Mouse (Mus musculus) lung, postnatal 14 days (tissue): ENCODE measurements around the gene Setd1b.
A peak's percentile ranks its signal among the peaks of the same experiment; 100 is the strongest.

Experiments used
- DNase-seq: peaks from one replicate; pipeline ENCODE4 v3.0.0; 2021

Gene Setd1b

DNA sequence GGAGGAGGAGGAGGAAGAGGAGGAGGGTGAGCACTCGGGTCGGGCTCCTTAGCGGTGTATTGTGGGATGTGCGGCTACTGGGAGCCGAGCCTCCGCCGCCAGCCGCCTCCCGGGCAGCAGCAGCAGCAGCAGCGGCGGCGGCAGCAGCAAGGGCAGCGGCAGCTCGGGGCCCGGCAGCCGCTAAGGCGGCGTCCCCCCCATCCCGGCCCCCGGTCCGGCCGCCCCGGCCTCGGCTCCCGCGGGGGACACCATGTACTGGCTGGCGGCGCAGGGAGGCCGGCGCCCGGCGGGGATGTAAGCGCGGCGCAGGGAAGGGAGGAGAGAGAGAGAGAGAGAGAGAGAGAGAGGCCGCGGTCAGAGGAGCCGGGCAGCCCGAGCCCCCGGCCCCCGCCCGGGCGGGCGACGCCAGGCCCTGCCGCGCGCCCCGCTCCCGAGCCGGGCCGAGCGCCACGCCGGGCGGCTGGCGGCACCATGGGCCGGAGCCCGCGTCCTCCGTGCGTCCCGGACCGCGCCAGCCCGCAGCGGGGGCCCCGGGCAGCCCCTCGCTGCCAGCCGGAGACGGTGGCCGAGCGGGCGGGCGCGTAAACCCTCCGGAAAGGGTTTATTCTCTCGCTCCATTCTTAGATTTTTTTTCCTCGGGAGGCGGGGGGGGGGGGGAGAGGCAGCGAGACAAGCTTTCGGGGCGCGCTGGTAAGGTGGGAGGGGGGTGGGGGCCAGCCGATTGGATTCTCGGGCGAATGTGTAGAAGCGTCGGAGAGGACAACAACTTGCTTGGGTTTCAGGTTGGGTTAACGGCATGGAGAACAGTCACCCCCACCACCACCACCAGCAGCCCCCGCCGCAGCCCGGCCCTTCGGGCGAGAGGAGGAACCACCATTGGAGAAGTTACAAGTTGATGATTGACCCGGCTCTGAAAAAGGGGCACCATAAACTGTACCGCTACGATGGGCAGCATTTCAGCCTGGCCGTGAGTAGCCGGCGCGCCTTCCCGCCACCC is at the start of gene Setd1b:
Gene Setd1b (plus strand): TSS at position 33 of the 997 bp plus-strand sequence.
- DNase-seq, result peak; percentile 61

DNA sequence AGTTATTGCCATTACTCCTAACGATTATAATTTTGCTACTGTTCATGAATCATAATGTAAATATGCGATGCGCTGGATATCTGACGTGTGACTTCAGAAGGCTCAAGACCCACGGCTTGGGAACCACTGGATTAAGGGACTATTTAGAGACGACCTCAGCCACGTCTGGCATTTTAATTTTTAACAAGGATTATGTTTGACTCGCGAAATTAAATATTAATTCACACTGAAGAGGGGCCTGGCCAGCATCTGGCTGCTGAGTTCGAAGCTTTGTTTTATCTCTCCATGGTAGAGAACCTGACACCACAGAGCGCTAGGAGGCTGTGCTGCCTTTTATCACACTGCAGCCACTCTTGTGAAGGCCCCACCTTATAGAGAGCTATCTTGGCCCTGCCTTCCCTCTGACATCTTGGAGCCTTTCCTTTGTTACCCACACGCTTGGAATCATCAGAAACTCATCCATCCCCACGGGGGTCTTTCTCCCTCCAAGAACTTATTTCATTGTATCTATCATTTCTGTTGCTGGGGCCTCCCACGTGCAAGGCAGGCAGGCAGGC is 48.8 kb upstream of the Setd1b start:
- no peak for DNase-seq

GRCm38 (mm10) chr5:123094238-123094991 is 47.6 kb upstream of the Setd1b start:
- DNase-seq, result no peak

GRCm38 (mm10) chr5:123096299-123096698 is 45.7 kb upstream of the Setd1b start:
- DNase-seq, result no peak

GRCm38 (mm10) chr5:123098487-123098886 is 43.5 kb upstream of the Setd1b start:
- no peak for DNase-seq

GRCm38 (mm10) chr5:123102376-123102775 is 39.6 kb upstream of the Setd1b start:
- no peak for DNase-seq

- DNase-seq, result no peak
These were observed 38.4 kb upstream of the Setd1b start for GRCm38 (mm10) chr5:123103556-123103955.

DNA sequence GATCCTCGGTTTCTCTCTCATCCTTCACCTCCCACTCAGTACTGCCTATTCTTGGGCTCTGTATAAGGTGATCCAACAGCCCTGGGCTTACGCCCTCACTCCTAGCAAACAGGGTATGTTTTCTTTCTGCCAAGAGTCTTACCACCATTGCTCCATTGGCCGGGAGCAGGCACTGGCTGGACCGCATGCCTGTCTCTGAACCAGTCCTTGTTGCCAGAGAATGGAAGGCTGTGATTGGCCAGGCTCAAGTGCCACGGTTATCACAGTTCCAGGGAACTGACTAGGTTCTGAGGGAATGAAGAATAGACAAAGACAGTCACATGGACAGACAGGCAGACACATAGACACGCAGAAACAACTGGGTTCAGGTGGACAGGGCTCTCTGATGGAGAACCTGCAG is 37.2 kb upstream of the Setd1b start:
- DNase-seq, result no peak

DNA sequence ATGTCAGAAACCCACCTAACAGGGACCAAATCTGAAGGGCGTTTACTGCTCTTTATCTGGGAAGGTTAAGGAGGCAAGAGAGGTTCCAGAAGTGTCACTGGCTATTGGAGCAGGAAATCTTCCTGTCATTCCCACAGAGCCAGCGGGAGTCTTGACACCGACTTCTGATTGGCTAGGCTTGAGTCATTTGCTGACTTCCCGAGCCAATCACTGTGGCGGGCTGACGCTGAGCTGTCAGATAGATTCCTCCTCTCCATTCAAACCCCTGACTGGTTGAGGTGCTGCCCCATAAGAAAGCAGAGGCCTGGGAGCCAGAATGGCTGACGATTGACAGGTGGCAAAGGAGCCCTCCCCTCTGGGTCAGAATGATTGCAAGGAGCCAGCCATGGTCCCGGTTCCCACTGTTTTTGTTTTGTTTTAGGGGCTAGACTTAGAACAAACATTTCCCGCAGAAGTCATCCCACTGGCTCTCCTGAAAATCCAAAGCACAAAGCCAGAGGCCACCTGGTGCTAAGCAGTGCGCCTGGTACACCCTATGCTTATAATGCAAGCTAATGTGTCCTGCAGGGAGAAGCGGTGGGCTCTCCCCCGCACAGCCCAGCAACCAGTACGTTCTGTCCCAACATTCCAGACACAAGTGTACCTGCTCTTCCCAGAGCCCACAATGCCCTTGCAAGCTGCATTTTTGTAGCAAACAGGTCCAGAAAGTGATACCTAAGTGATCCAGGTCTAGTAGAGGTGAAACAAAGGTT is 32.4 kb upstream of the Setd1b start:
- DNase-seq, result no peak

DNA sequence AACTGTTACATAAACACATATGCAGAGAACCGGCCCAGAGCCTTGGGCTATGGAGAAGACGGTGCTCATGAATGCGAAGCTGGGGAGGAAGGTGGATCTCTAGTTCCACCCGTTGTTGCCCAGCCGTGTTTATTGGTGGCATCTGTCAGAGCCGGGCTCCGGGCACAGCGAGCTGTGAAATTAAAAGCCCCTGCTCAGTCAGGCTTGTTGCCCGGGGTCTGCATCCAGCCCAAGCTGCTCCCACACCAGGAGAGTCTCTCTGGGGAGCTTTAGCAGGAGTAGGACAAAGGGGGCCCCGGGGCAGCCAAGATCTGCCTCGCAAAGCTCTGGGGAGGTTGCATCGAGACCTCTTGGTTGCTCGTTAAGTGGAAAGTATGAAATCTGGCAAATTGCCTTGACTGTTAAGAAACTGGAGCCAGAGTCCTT is 31.7 kb upstream of the Setd1b start:
- no peak for DNase-seq

- no peak for DNase-seq
These were observed 27.9 kb upstream of the Setd1b start for GRCm38 (mm10) chr5:123114109-123114508.

- peak; percentile 53 for DNase-seq
These were observed 27.1 kb upstream of the Setd1b start for GRCm38 (mm10) chr5:123114924-123115323.

DNA sequence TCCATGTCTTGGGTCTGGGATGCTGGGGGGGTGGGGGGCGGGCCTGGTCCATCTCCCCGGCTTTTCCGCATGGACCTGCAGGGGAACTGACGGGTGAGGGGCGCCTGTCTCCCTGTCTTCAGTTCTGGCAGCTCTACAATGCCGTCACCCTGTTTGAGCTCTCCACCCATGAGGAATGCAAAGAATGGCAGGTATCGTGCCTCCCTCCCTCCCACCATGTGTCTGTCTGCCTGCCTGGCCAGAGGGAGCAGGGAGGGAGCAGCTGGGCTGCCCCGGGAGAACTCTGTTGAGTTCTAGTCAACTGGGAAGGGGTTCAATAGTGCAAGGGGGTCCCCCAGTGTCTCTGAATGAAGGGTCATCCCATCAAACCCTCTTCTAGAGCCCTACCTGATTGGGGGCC is 25.9 kb upstream of the Setd1b start:
- DNase-seq, result no peak

DNA sequence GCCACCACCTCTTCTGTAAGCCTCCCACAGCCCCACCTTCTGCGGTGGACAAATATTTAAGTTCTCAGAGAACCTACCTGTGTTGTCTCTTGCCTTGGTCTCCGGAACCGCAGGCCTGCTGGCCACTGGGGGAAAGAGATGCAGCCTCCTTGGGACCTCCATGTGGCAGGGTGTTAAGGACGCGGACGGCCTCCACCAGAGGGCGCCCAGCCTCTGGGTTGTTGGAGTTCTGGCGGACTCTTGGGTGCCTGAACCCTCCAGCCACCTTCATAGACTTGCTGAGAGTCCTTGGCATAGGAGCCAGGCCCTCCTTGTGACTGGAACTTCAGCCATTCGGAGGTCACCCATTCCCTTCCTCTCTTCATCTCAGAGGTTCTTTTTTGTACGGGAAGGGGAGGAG is 24.7 kb upstream of the Setd1b start:
- peak; percentile 90 for DNase-seq

DNA sequence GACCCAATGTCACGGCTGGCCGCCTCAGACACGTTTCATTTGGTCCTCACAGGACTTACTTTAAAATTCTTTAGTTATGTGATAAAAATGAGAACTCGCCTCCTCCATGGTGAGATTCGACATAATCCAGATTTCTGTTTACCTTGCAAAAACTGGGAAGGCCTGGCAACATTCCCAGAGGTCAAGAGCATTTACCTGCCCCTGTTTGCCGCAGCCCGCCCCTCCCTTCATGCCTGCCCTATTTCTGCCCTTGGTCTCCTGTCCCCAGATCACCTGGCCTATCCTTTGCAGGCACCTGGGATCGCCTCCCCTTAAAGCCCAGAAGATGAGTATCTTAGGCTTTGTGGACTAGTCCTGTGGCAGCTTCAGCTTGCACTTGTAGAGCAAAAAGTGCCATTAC is 24.2 kb upstream of the Setd1b start:
- DNase-seq, result peak; percentile 59

- no peak for DNase-seq
These were observed 23.2 kb upstream of the Setd1b start for GRCm38 (mm10) chr5:123118826-123119225.

- DNase-seq, result no peak
These were observed 21.3 kb upstream of the Setd1b start for GRCm38 (mm10) chr5:123120624-123121215.

DNA sequence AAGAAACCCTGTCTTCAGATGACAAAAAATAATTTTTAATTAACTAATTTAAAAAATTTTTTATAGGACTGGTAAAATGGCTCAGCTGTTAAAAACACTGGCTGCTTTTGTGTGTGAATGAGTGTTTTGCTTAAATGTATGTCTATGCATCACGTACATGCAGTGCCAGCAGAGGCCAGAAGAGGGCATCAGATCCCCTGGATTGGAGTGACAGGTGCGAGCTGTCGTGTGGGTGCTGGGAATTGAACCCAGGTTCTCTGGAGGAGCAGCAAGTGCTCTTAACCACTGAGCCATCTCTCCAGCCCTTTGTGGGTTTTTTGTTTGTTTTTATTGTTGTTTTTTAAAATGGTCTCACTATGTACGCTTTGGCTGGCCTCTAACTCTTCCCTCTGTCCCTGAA is 19.8 kb upstream of the Setd1b start:
- DNase-seq, result no peak

DNA sequence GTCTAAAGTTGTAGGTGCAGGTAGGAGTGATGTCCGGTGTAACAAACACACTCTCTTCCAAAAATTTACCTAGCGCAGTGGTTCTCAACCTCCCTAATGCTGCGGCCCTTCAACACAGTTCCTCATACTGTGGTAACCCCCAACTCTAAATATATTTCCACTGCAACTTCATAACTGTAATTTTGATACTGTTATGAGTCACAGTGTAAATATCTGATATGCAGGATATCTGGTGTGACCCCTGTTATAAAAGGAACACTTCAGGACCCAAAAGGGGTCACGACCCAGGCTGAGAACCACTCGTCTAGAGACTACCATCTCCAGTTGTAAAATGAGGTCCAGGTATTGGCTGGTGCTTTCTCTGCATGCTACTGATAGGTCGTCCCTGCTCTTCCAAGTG is 16.9 kb upstream of the Setd1b start:
- DNase-seq, result no peak

GRCm38 (mm10) chr5:123125638-123126406 is 16.2 kb upstream of the Setd1b start:
- no peak for DNase-seq

DNA sequence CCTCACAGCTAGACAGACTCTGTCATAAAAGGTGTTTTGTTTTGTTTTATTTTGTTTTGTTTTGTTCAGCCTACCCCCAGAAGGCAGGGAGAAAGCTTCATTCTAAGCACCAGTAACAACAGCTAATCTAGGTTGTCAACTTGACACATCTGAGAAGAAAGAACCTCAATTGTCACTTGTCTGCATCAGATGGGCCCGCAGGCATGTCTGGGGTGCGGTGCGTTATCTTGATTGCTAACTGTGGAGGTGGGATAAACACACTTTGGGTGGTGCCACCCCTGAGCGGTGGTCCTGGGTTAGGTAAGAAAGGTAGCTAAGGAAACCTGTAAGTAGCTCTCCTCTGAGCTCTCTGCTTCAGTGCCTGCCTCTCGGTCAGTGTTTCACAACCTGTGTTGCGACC is 15.0 kb upstream of the Setd1b start:
- no peak for DNase-seq
